Mouse (Mus musculus) small intestine, adult 2 months (tissue): ENCODE measurements around the gene Fam168a. TPM values are rescaled to one million over a fixed set of nuclear protein-coding genes. Genes with fewer than 3 reads are reported as not detected.

Experiments used
- H3K27ac ChIP-seq: fragments of 200-500 bp; 2 replicates; pipeline ENCODE4 v1.5.1; 2012; ENCODE audit warnings: low read depth, low read length, control low read depth, inconsistent platforms; ENCODE audit not compliant: insufficient read depth
- H3K27me3 ChIP-seq: fragments of 200-500 bp; 2 replicates; pipeline ENCODE4 v1.6.1; 2012; ENCODE audit warnings: mild to moderate bottlenecking, moderate library complexity, low read length, inconsistent platforms; ENCODE audit not compliant: control insufficient read depth, insufficient read depth
- H3K36me3 ChIP-seq: fragments of 200-500 bp; 2 replicates; pipeline ENCODE4 v1.6.1; 2012; ENCODE audit warnings: mild to moderate bottlenecking, low read length, control low read depth, inconsistent platforms; ENCODE audit not compliant: control insufficient read depth, insufficient read depth
- H3K4me1 ChIP-seq: fragments of 200-500 bp; 2 replicates; pipeline ENCODE4 v1.6.1; 2012; ENCODE audit warnings: low read length, inconsistent platforms, mixed read lengths; ENCODE audit not compliant: control insufficient read depth, insufficient read depth, insufficient read length
- H3K4me3 ChIP-seq: fragments of 200-500 bp; 2 replicates; pipeline ENCODE4 v1.5.1; 2012; ENCODE audit warnings: low read depth, mild to moderate bottlenecking, control low read depth, inconsistent platforms, low read length, moderate library complexity
- CTCF ChIP-seq: fragments of 200-500 bp; IDR thresholded peaks from 2 replicates; pipeline ENCODE4 v1.5.1; 2012; ENCODE audit warnings: low read depth, mild to moderate bottlenecking, control low read depth, inconsistent platforms, low read length, moderate library complexity, mixed read lengths; ENCODE audit not compliant: insufficient replicate concordance, insufficient read length; ENCODE audit errors: extremely low read depth
- POLR2A ChIP-seq: fragments of 200-500 bp; IDR thresholded peaks from 2 replicates; pipeline ENCODE4 v1.6.1; 2012; ENCODE audit warnings: low read depth, mild to moderate bottlenecking, control low read depth, inconsistent platforms, low read length, moderate library complexity
- WGBS: fragments of 180-500 bp; shearing (Covaris S2); methylation state at CpG from one replicate; pipeline ENCODE4 v1.1.7; 2018; 5-methylcytosine and 5-hydroxymethylcytosine counted together
- polyA plus RNA-seq: library from polyadenylated mRNA; depleted of rRNA; stranded (reverse); fragments of >200 nt; gene quantifications from 2 replicates; pipeline ENCODE4 v1.2.3, GENCODE M21; 2012

The Fam168a gene
- polyA plus RNA-seq, 1 experiment = 43.9 TPM

DNA sequence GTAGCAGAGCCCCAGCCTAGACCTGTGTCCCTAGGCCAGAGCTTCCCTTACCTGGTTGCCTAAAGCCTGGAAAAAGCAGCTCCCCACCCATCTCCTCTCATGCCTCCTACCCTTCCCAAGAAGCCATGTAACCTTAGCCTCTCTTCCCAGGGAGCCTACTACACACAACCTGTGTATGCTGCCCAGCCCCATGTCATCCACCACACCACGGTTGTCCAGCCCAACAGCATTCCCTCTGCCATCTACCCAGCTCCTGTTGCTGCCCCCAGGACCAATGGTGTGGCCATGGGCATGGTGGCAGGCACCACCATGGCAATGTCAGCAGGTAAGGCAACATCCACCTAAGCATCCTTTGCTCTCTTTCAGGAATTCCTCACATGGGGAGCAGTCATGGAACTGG lies 127.4 kb downstream of the Fam168a start:
- Histone ChIP-seq H3K36me3 (peaks cover 3% of the 10 kb centered on the region; the same call in 1 of the 2 replicates), H3K27me3 (no peaks in the 10 kb centered on the region), H3K4me3 (no peak overlapping the region), H3K4me1 (no peaks in the 10 kb centered on the region; the same call in 1 of the 2 replicates), H3K27ac (no peak overlapping the region)
- TF ChIP-seq POLR2A (no peak), CTCF (no peak)
- 68% methylated on average over 1 of the region's 1 CpGs for WGBS

DNA sequence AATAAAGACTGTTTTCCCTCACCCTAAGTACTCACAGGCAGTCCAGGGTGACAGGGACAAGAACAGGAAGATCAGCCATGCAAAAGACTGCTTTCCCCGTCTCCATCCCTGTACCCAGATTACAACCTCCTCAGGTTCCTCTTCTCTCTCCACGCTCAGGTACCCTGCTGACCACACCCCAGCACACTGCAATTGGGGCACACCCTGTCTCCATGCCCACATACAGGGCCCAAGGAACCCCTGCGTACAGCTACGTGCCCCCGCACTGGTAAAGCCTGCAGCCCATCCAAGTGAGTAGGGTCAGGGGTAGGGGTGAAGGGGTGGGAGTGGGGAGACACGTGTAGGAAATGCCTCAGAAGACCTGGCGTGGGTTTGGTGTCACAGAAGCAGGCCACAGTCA lies 128.7 kb downstream of the Fam168a start:
- WGBS = 88% methylated on average over 7 of the region's 7 CpGs
- H3K4me3 ChIP-seq = no peak overlapping the region
- TF ChIP-seq POLR2A (no peak), CTCF (no peak)
- no peak overlapping the region for H3K27ac ChIP-seq
- no peaks in the 10 kb centered on the region for H3K4me1 ChIP-seq
- no peaks in the 10 kb centered on the region for H3K27me3 ChIP-seq
- H3K36me3 ChIP-seq = peaks cover 3% of the 10 kb centered on the region; the same call in 1 of the 2 replicates

GRCm38 (mm10) chr7:100835711-100836110 lies 129.3 kb downstream of the Fam168a start:
- Histone ChIP-seq H3K27me3 (no peaks in the 10 kb centered on the region), H3K36me3 (peaks cover 3% of the 10 kb centered on the region; the same call in 1 of the 2 replicates)
- 92% methylated on average over 6 of the region's 6 CpGs for WGBS

GRCm38 (mm10) chr7:100836657-100837056 lies 130.2 kb downstream of the Fam168a start:
- Histone ChIP-seq H3K36me3 (peaks cover 3% of the 10 kb centered on the region; the same call in 1 of the 2 replicates), H3K4me3 (no peak overlapping the region), H3K4me1 (no peaks in the 10 kb centered on the region), H3K27ac (no peak overlapping the region), H3K27me3 (no peaks in the 10 kb centered on the region)
- TF ChIP-seq POLR2A = no peak
- TF ChIP-seq CTCF = no peak
- 94% methylated on average over 10 of the region's 10 CpGs for WGBS

More at GRCm38 (mm10) chr7:100835711-100836110, 129.3 kb downstream of the Fam168a start:
- Histone ChIP-seq H3K4me3 (no peak overlapping the region), H3K4me1 (no peaks in the 10 kb centered on the region), H3K27ac (no peak overlapping the region)
- TF ChIP-seq CTCF (no peak), POLR2A (no peak)

DNA sequence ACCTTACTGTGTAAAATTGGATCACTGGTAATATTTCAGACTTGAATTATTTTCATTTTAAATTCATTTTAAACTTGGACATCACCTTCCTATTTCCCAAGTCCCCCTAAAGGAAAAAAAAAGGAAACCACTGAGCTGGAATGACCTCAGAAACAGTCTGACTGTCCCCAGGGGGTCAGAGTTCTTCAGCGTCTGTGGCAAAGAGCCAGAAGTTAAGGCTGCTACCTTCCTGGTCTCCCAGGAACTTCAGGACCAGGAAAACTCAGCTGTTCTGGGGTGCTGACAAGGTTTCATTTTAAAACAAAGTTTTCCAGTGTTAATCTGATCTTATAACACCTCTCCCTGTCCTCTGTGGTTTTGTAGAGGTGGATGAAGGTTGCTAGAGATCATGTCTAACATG lies 131.3 kb downstream of the Fam168a start:
- Histone ChIP-seq H3K27me3 (no peaks in the 10 kb centered on the region), H3K4me1 (no peaks in the 10 kb centered on the region), H3K36me3 (peaks cover 3% of the 10 kb centered on the region; the same call in 1 of the 2 replicates), H3K27ac (no peak overlapping the region), H3K4me3 (no peak overlapping the region)
- WGBS = 28% methylated on average over 1 of the region's 1 CpGs
- TF ChIP-seq CTCF (no peak), POLR2A (no peak)

GRCm38 (mm10) chr7:100839632-100840402 lies 133.4 kb downstream of the Fam168a start:
- TF ChIP-seq POLR2A (no peak), CTCF (no peak)
- Histone ChIP-seq H3K27ac (no peak overlapping the region), H3K36me3 (peaks cover 3% of the 10 kb centered on the region; the same call in 1 of the 2 replicates), H3K27me3 (no peaks in the 10 kb centered on the region), H3K4me3 (no peak overlapping the region), H3K4me1 (0 out of 2 replicates have a peak, but pooled peaks cover under 1% of the 10 kb centered on the region)
- WGBS = 65% methylated on average over 6 of the region's 6 CpGs

- H3K27ac ChIP-seq = no peak overlapping the region
- 100% methylated on average over 1 of the region's 1 CpGs for WGBS
Measured at GRCm38 (mm10) chr7:100840906-100841305, 134.5 kb downstream of the Fam168a start.

More at GRCm38 (mm10) chr7:100840906-100841305, 134.5 kb downstream of the Fam168a start:
- H3K4me1 ChIP-seq = peaks cover 6% of the 10 kb centered on the region; the same call in 1 of the 2 replicates
- H3K36me3 ChIP-seq = no peaks in the 10 kb centered on the region
- no peak overlapping the region for H3K4me3 ChIP-seq
- no peaks in the 10 kb centered on the region for H3K27me3 ChIP-seq
- no peak for TF ChIP-seq CTCF
- no peak for TF ChIP-seq POLR2A
